ENCODE assay signal across 9 mouse cellular contexts in genomic region chr5:124954404-124955305, GRCm38 (mm10). TPM values are rescaled to one million over a fixed set of nuclear protein-coding genes. Genes with fewer than 3 reads are reported as not detected.
DNase-seq lines count a peak whose midpoint lies in the region; ATAC-seq and TF ChIP-seq lines count a peak whose summit lies in the region.
"Had no signal": no experiment of that assay in that cellular context is flagged by ENCODE, and none has a peak within 500 bp of the region (broad histone marks: within the 10 kb centered on the region; RNA-seq: fewer than 3 reads in every experiment).

No protein-coding gene starts in this region.

- H3K27me3 ChIP-seq in lung, embryonic 16.5 days (ENCODE audit: control insufficient read depth, insufficient read depth, low read depth, low read length): no peaks in the 10 kb centered on the region
- H3K27me3 ChIP-seq in embryonic facial prominence, embryonic 13.5 days: no peaks in the 10 kb centered on the region
- H3K27me3 ChIP-seq in splenic B cell, adult 2 months (ENCODE audit: control insufficient read depth, insufficient read depth, low read length, poor library complexity, severe bottlenecking): no peaks in the 10 kb centered on the region

- peaks cover 7% of the 10 kb centered on the region for H3K4me1 ChIP-seq in lung, embryonic 16.5 days (replicated peaks; ENCODE audit: control insufficient read depth, insufficient read depth, low read length)
- no peaks in the 10 kb centered on the region for H3K4me1 ChIP-seq in lung, adult 2 months (ENCODE audit: control insufficient read depth, insufficient read depth, low read length)
- peaks cover 55% of the 10 kb centered on the region for H3K4me1 ChIP-seq in embryonic facial prominence, embryonic 13.5 days

- no peaks in the 10 kb centered on the region; the same call in 1 of the 2 replicates for H3K36me3 ChIP-seq in lung, embryonic 16.5 days (ENCODE audit: control insufficient read depth, insufficient read depth, low read length)
- H3K36me3 ChIP-seq in embryonic facial prominence, embryonic 13.5 days: no peaks in the 10 kb centered on the region
- H3K36me3 ChIP-seq in splenic B cell, adult 2 months (ENCODE audit: control insufficient read depth, insufficient read depth, low read length, poor library complexity, severe bottlenecking): no peaks in the 10 kb centered on the region

- H3K9ac ChIP-seq in lung, embryonic 16.5 days (ENCODE audit: low read length): no peak overlapping the region
- no peak overlapping the region for H3K9ac ChIP-seq in embryonic facial prominence, embryonic 13.5 days
- H3K9ac ChIP-seq: liver, postnatal 0 days had no signal

- no peak for TF ChIP-seq CTCF in lung, adult 2 months (IDR thresholded peaks at IDR 0.05; ENCODE audit: insufficient read depth, low read length)

- 55% methylated on average over 8 of the region's 8 CpGs for WGBS in lung, embryonic 16.5 days
- WGBS in lung, adult 2 months: 55% methylated on average over 8 of the region's 8 CpGs
- WGBS in embryonic facial prominence, embryonic 13.5 days: 26% methylated on average over 8 of the region's 8 CpGs

- no peak for TF ChIP-seq POLR2A in lung, adult 2 months (IDR thresholded peaks at IDR 0.05; ENCODE audit: borderline replicate concordance, extremely low read depth, low read depth, low read length)

- H3K4me3 ChIP-seq in lung, embryonic 16.5 days (ENCODE audit: low read length): no peak overlapping the region
- H3K4me3 ChIP-seq in lung, adult 2 months (replicated peaks; ENCODE audit: extremely low read depth, low read depth, low read length): no peak overlapping the region
- H3K4me3 ChIP-seq in embryonic facial prominence, embryonic 13.5 days: no peak overlapping the region

- DNase-seq in lung, adult 2 months: no peak
- DNase-seq in kidney, adult 18-20 months: peak; percentile 18
- peak; percentile 9 for DNase-seq in splenic B cell, adult 2 months (ENCODE audit: low read depth, low spot score)
- no peak for DNase-seq in embryo, embryonic 10 days (ENCODE audit: low spot score)
- no peak for DNase-seq in layer of hippocampus, adult 9-10 months (ENCODE audit: low spot score)
- DNase-seq: gastrocnemius, postnatal 14 days; liver, postnatal 0 days had no signal

- peaks cover 7% of the 10 kb centered on the region for H3K9me3 ChIP-seq in lung, embryonic 16.5 days (ENCODE audit: control insufficient read depth, low read length)
- H3K9me3 ChIP-seq in embryonic facial prominence, embryonic 13.5 days: no peaks in the 10 kb centered on the region

- no peak overlapping the region for H3K4me2 ChIP-seq in lung, embryonic 16.5 days (ENCODE audit: low read depth, low read length)
- H3K4me2 ChIP-seq in embryonic facial prominence, embryonic 13.5 days: no peak overlapping the region

- H3K27ac ChIP-seq in lung, embryonic 16.5 days (ENCODE audit: low read length): no peak overlapping the region
- peak overlapping the region; percentile 86 for H3K27ac ChIP-seq in embryonic facial prominence, embryonic 13.5 days

- ATAC-seq in lung, embryonic 16.5 days (ENCODE audit: low read depth): peak; percentile 24; the same call in 1 of the 2 replicates
- no peak for ATAC-seq in embryonic facial prominence, embryonic 13.5 days (ENCODE audit: insufficient number of reproducible peaks, insufficient read depth, low FRiP score, low TSS enrichment, low read depth)
- ATAC-seq: liver, postnatal 0 days had no signal

RNA-seq across cellular contexts. Expression of gene Rflna, which starts 48.4 kb away (rescaled TPM):
- 6.7 and 6.8 TPM in 2 replicates for polyA plus RNA-seq in lung, embryonic 16.5 days (2015; fragmentation: Nextera tagmentation; extraction: Ambion mirVana)
- polyA plus RNA-seq in lung, adult 2 months (2012; rRNA removed): 20.2 and 26.0 TPM in 2 replicates
- 24.8 and 34.6 TPM in 2 replicates for polyA plus RNA-seq in embryonic facial prominence, embryonic 13.5 days (2015; fragmentation: Nextera tagmentation; extraction: Ambion mirVana)

Comparison
In these comparisons a context has a peak if more than half of its experiments do, and no peak if none do; other contexts are left out.
1. DNase-seq: peak in kidney, adult 18-20 months (single experiment) and splenic B cell, adult 2 months (single experiment); none in lung, adult 2 months (single experiment), embryo, embryonic 10 days (single experiment) and layer of hippocampus, adult 9-10 months (single experiment).